Mouse (Mus musculus): ENCODE results near the gene Wdr45b. TPM values are rescaled to one million over a fixed set of nuclear protein-coding genes. Genes with fewer than 3 reads are reported as not detected.
"Not testable (repeated sequence)": the region's sequence is repeated elsewhere in the genome, so short reads cannot be mapped to it uniquely, and the experiment has no call there.

The Wdr45b gene
- polyA plus RNA-seq, 1 experiment from 2014 or later: 103 TPM

DNA sequence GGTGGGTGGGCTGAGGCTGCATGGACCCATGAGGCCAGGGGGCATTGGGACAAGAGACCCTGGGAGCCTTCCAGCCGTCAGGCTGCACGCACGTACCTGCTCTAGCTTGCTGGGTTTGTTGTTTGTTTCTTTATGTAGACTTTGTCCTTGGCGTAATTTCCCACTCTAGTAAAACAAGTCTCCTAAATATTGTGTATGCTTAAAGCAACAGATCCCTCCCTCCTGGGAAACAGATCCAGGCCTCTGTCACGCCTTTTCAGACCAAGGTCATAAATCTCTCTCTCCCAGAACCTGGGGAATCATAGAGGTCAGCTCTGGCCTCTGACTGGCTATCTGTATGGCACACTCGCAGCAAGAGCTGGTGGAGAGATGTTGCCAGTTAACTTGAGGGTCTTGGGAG is 46.5 kb downstream of the Wdr45b start:
- DNase-seq (ENCODE audit: low spot score); H3K4me1 ChIP-seq; H3K27ac ChIP-seq (replicated peaks); H3K27me3 ChIP-seq (ENCODE audit: low read depth, poor library complexity, severe bottlenecking); H3K4me3 ChIP-seq: not testable (repeated sequence)
- Histone ChIP-seq H3K36me3 (peaks cover 82% of the 10 kb centered on the region), H3K9me3 (replicated peaks) (peaks cover 11% of the 10 kb centered on the region; the same call in 1 of the 2 replicates)
- WGBS: 98% methylated on average over 6 of the region's 6 CpGs

DNA sequence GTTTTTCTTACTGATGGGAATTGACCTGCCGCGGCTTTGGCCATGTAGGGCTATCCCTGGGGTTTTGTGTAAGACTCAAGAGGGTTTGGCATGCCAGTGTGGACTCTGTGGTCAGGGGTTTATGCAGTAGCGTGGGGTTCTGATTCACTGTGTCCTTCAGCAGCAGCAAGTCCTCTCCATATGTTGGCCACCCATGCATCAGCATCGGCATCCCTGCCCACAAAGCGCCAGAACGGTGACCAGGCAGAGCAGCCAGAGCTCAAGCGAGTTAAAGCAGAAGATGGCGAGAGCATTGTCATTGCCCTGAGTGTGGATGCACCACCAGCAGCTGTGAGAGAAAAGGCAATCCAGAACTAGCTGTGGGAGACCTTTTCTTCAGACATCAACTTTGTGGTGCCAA is 47.6 kb downstream of the Wdr45b start:
- H3K4me1 ChIP-seq: no peaks in the 10 kb centered on the region
- 94% methylated on average over 8 of the region's 8 CpGs for WGBS
- H3K27me3 ChIP-seq (ENCODE audit: low read depth, poor library complexity, severe bottlenecking): no peaks in the 10 kb centered on the region
- H3K4me3 ChIP-seq: no peak overlapping the region
- peaks cover 11% of the 10 kb centered on the region; the same call in 1 of the 2 replicates for H3K9me3 ChIP-seq (replicated peaks)
- DNase-seq (ENCODE audit: low spot score): no peak
- H3K27ac ChIP-seq (replicated peaks): no peak overlapping the region
- peaks cover 93% of the 10 kb centered on the region for H3K36me3 ChIP-seq

DNA sequence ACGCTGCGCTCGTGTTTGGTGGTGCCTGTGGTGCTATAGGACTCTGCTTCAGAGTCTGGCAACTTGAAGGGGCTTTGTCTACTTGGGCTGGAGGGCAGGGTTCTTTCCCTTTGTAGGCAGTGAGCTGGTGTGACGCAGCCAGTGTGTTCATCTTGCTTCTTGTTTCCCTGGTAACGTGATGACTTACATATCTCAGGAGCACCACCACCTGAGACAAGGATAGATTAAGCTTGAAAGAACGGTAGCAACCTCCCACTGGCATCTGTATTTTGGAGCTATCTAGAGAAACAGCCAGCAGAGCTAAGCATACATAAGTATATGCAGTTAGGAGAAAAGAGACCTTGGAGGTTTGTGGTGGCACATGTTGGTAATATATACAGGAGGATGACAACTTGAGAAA is 48.9 kb downstream of the Wdr45b start:
- no peaks in the 10 kb centered on the region for H3K4me1 ChIP-seq
- no peak overlapping the region for H3K4me3 ChIP-seq
- DNase-seq (ENCODE audit: low spot score): no peak
- no peaks in the 10 kb centered on the region for H3K27me3 ChIP-seq (ENCODE audit: low read depth, poor library complexity, severe bottlenecking)
- peaks cover 100% of the 10 kb centered on the region for H3K36me3 ChIP-seq
- H3K27ac ChIP-seq (replicated peaks): no peak overlapping the region
- peaks cover 7% of the 10 kb centered on the region; the same call in 1 of the 2 replicates for H3K9me3 ChIP-seq (replicated peaks)
- WGBS: 95% methylated on average over 6 of the region's 6 CpGs

DNA sequence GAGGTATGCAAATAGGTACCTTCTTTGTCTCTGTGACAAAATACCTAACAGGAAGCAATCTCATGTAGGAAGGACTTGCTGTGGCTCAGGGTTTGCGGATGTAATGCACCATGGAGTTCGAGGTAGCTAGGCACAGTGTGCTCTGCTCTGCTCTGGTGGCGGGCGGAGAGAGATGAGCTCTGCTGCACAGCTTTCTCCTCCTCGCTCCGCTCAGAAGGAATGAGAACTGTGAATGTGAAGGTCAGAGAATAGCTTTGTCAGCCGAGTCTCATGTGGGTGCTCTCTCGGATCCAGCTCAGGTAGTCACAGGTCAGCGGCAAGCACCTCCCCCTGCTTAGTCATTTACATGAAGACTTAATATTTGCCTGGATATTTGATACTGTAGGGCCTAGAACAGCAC is 54.0 kb downstream of the Wdr45b start:
- 92% methylated on average over 9 of the region's 9 CpGs for WGBS
- H3K27ac ChIP-seq (replicated peaks): no peak overlapping the region
- H3K4me1 ChIP-seq: no peaks in the 10 kb centered on the region
- peaks cover 99% of the 10 kb centered on the region for H3K36me3 ChIP-seq
- no peak for DNase-seq (ENCODE audit: low spot score)
- no peak overlapping the region for H3K4me3 ChIP-seq
- H3K9me3 ChIP-seq (replicated peaks): no peaks in the 10 kb centered on the region
- no peaks in the 10 kb centered on the region for H3K27me3 ChIP-seq (ENCODE audit: low read depth, poor library complexity, severe bottlenecking)

DNA sequence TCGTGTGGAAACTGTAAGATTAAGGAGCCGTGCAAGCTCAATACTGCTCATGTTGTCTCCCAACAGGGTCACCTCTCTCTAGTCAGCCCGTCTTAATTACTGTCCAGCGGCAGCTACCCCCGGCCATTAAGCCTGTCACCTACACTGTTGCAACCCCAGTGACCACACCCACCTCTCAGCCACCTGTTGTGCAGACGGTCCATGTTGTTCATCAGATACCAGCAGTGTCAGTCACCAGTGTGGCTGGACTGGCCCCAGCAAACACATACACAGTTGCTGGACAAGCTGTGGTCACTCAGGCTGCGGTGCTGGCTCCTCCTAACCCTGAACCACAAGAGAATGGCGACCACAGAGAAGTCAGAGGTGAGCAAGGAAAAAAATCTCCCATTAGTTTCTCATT is 55.8 kb downstream of the Wdr45b start:
- H3K27ac ChIP-seq (replicated peaks): no peak overlapping the region
- WGBS: 94% methylated on average over 8 of the region's 8 CpGs
- no peak for DNase-seq (ENCODE audit: low spot score)
- H3K4me3 ChIP-seq: no peak overlapping the region
- no peaks in the 10 kb centered on the region for H3K27me3 ChIP-seq (ENCODE audit: low read depth, poor library complexity, severe bottlenecking)
- peaks cover 99% of the 10 kb centered on the region for H3K36me3 ChIP-seq
- no peaks in the 10 kb centered on the region for H3K9me3 ChIP-seq (replicated peaks)
- no peaks in the 10 kb centered on the region for H3K4me1 ChIP-seq

DNA sequence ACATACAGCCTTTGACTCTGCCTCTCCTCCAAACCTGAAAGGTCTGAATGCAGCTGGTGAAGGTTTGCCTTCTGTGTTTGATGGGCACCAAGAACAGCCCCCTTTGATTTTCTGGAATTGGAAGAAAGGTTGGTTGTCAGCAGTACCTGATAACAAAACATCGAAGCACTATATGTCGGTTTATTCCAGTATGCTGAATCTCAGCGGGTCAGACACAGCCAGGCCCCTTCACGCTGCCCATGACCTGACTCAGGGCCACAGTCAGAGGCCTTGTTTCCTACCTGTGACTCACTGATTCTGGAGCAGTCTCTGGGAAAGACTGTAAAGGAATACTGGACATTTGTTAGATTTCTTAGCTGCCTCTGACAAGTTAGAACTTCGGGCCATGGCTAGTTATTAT is 59.5 kb downstream of the Wdr45b start:
- Histone ChIP-seq H3K4me3 (no peak overlapping the region), H3K4me1 (no peaks in the 10 kb centered on the region), H3K36me3 (peaks cover 99% of the 10 kb centered on the region), H3K27me3 (ENCODE audit: low read depth, poor library complexity, severe bottlenecking) (no peaks in the 10 kb centered on the region), H3K27ac (replicated peaks) (no peak overlapping the region), H3K9me3 (replicated peaks) (no peaks in the 10 kb centered on the region)
- no peak for DNase-seq (ENCODE audit: low spot score)
- 93% methylated on average over 5 of the region's 5 CpGs for WGBS

DNA sequence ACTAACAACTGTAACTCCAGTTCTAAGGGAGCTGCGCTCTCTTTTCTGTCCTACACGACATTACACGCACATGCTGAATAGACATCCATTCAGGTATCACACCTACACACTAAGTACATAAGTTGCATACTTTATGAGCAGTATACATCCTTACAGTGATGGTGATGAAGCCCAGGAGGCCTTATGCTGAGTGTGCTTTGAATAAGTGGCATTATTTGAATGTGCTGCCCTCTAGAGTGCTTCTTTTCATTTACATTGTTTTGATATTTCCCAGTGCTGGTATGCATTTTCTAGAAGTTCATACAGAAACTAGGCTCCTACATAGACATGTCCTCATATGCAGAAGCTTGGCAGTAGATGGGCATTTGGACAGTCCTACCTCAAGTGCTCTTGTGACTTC is 64.4 kb downstream of the Wdr45b start:
- Histone ChIP-seq H3K4me1 (no peaks in the 10 kb centered on the region), H3K9me3 (replicated peaks) (no peaks in the 10 kb centered on the region), H3K27me3 (ENCODE audit: low read depth, poor library complexity, severe bottlenecking) (no peaks in the 10 kb centered on the region), H3K36me3 (peaks cover 100% of the 10 kb centered on the region), H3K4me3 (no peak overlapping the region), H3K27ac (replicated peaks) (no peak overlapping the region)
- no peak for DNase-seq (ENCODE audit: low spot score)
- 95% methylated on average over 3 of the region's 3 CpGs for WGBS

DNA sequence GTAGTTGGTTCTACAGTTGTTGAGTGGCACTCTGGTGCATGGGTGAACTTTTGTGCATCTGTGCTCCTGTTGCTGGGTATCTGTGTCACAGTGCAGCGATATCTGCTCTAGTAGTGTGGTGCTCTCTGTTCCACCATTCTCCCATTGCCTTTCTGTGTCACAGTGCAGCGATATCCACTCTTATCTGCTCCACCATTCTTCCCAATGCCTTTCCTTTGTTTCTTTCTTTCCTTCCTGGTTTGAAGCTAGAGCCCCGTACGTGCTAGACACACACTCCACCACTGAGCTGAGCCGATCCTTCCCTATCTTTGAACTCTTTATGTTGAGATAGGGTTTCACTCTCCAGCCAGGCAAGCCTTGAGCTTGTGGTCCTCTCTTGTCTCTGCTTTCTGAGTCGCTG is 71.3 kb downstream of the Wdr45b start:
- H3K4me3 ChIP-seq: no peak overlapping the region
- no peaks in the 10 kb centered on the region for H3K9me3 ChIP-seq (replicated peaks)
- peaks cover 68% of the 10 kb centered on the region for H3K36me3 ChIP-seq
- no peak for DNase-seq (ENCODE audit: low spot score)
- no peaks in the 10 kb centered on the region for H3K4me1 ChIP-seq
- 87% methylated on average over 6 of the region's 6 CpGs for WGBS
- no peak overlapping the region for H3K27ac ChIP-seq (replicated peaks)
- H3K27me3 ChIP-seq (ENCODE audit: low read depth, poor library complexity, severe bottlenecking): no peaks in the 10 kb centered on the region

DNA sequence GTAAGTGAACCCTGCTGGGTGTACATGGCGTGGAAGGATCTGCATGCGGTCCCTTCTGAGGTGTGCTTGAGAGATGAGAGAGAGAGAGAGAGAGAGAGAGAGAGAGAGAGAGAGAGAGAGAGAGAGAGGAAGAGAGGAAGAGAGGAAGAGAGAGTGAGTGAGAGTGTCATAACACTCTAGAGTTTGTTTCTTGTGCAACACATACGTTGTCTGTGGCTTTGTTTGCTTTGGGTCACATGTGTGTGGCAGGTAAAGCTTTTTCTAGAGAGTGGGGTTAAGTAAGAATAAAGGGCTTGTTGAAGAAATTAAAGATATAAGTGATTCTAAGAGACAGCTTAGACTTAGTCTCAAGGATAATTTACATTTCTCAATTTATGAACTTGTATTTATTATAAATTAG is 76.2 kb downstream of the Wdr45b start:
- WGBS: 94% methylated on average over 3 of the region's 3 CpGs
- H3K9me3 ChIP-seq (replicated peaks): no peaks in the 10 kb centered on the region
- DNase-seq (ENCODE audit: low spot score): no peak
- no peak overlapping the region for H3K4me3 ChIP-seq
- no peaks in the 10 kb centered on the region for H3K4me1 ChIP-seq
- H3K27ac ChIP-seq (replicated peaks): no peak overlapping the region
- peaks cover 52% of the 10 kb centered on the region for H3K36me3 ChIP-seq
- H3K27me3 ChIP-seq (ENCODE audit: low read depth, poor library complexity, severe bottlenecking): no peaks in the 10 kb centered on the region

DNA sequence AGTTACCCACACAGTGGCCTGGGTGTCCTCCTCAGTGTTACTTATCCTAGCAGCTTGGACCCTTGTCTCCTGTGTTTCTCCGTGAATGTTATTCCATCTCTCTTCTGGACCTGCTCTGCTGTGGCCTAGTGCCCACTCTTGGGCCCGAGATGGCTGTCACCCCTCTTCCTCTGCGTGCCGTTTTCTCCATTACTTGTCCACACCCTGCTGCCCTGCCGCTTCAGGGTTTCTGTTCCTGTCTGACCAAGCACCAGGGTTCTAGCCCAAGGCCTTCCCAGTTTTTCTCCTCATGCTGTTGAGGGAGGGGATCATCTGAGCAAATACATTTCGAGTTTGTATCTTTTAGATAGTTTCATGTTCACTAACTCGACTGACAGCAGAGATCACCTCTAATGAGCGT is 76.7 kb downstream of the Wdr45b start:
- 94% methylated on average over 8 of the region's 8 CpGs for WGBS
- no peak overlapping the region for H3K4me3 ChIP-seq
- H3K27ac ChIP-seq (replicated peaks): no peak overlapping the region
- DNase-seq (ENCODE audit: low spot score): no peak
- peaks cover 54% of the 10 kb centered on the region for H3K36me3 ChIP-seq
- H3K27me3 ChIP-seq (ENCODE audit: low read depth, poor library complexity, severe bottlenecking): no peaks in the 10 kb centered on the region
- H3K4me1 ChIP-seq: no peaks in the 10 kb centered on the region
- H3K9me3 ChIP-seq (replicated peaks): no peaks in the 10 kb centered on the region

Small RNA genes lying within 50 kb of the gene (microRNA-seq; reads per million reads assigned to microRNA genes)
- gene Mir7236: not detected

Other genes with a start within 250 kb of the Wdr45b start
- gene Tex19.2, start 235.8 kb downstream of the Wdr45b start, polyA plus RNA-seq (2016; fragmentation: Nextera tagmentation; extraction: Ambion mirVana): not detected in 2 replicates
- gene Tex19.1, start 208.3 kb downstream of the Wdr45b start, polyA plus RNA-seq (2016; fragmentation: Nextera tagmentation; extraction: Ambion mirVana): 0.06 TPM in 1 of 2 replicates, not detected in the other
- gene Uts2r, start 194.2 kb downstream of the Wdr45b start, polyA plus RNA-seq (2016; fragmentation: Nextera tagmentation; extraction: Ambion mirVana): 0.06 TPM in 1 of 2 replicates, not detected in the other
- gene Hexdc, start 150.0 kb downstream of the Wdr45b start, polyA plus RNA-seq (2016; fragmentation: Nextera tagmentation; extraction: Ambion mirVana): 5.1 and 6.6 TPM in 2 replicates
- 23.8 and 25.9 TPM in 2 replicates for gene Ogfod3, start 149.7 kb downstream of the Wdr45b start, polyA plus RNA-seq (2016; fragmentation: Nextera tagmentation; extraction: Ambion mirVana)
- gene Cybc1, start 125.1 kb downstream of the Wdr45b start, polyA plus RNA-seq (2016; fragmentation: Nextera tagmentation; extraction: Ambion mirVana): 35.2 and 39.0 TPM in 2 replicates
- 59.3 and 71.0 TPM in 2 replicates for gene Narf, start 117.2 kb downstream of the Wdr45b start, polyA plus RNA-seq (2016; fragmentation: Nextera tagmentation; extraction: Ambion mirVana)
- 8.8 TPM in 2 replicates for gene Foxk2, start 94.5 kb downstream of the Wdr45b start, polyA plus RNA-seq (2016; fragmentation: Nextera tagmentation; extraction: Ambion mirVana)
- gene Rab40b, start 33.8 kb upstream of the Wdr45b start, polyA plus RNA-seq (2016; fragmentation: Nextera tagmentation; extraction: Ambion mirVana): 1.3 and 2.0 TPM in 2 replicates
- gene Fn3krp, start 67.0 kb upstream of the Wdr45b start, polyA plus RNA-seq (2016; fragmentation: Nextera tagmentation; extraction: Ambion mirVana): 7.0 and 8.8 TPM in 2 replicates
- 0.94 and 1.3 TPM in 2 replicates for gene Fn3k, start 80.5 kb upstream of the Wdr45b start, polyA plus RNA-seq (2016; fragmentation: Nextera tagmentation; extraction: Ambion mirVana)
- gene Tbcd, start 97.5 kb upstream of the Wdr45b start, polyA plus RNA-seq (2016; fragmentation: Nextera tagmentation; extraction: Ambion mirVana): 54.2 and 61.9 TPM in 2 replicates
- 0.46 and 0.67 TPM in 2 replicates for gene Zfp750, start 164.9 kb upstream of the Wdr45b start, polyA plus RNA-seq (2016; fragmentation: Nextera tagmentation; extraction: Ambion mirVana)